Mouse (Mus musculus) spleen, embryonic (tissue): ENCODE measurements around the gene Gm10840.

Source experiments
- CTCF ChIA-PET: fragments of 350-600 bp; sonication (Branson Sonifier 250); formaldehyde crosslinking; loops from one replicate; lab custom pipeline; 2022; lab: Charles Lee

Gene Gm10840

GRCm38 (mm10) chr11:106159216-106159920, 1.3 kb upstream of the Gm10840 start:
- CTCF ChIA-PET: interaction anchor here (1.4 kb wide), 1 partner anchor 11 kb away, joined by 4 read pairs; no protein-coding TSS in a partner anchor

GRCm38 (mm10) chr11:106159921-106160840, 469 bp upstream of the Gm10840 start:
- CTCF ChIA-PET: interaction anchor here (0.5 to 0.7 kb wide), 2 partner anchors 13 to 47 kb away, joined by 3 read pairs; no protein-coding TSS in a partner anchor

- CTCF ChIA-PET: interaction anchor here (0.5 to 0.9 kb wide), 2 partner anchors 8 to 16 kb away, joined by 3 to 7 read pairs; no protein-coding TSS in a partner anchor
These were observed 1.6 kb downstream of the Gm10840 start for GRCm38 (mm10) chr11:106162237-106162636.

GRCm38 (mm10) chr11:106163546-106163945, 2.9 kb downstream of the Gm10840 start:
- CTCF ChIA-PET: interaction anchor here (0.9 kb wide), 1 partner anchor 32 kb away, joined by 3 read pairs; no protein-coding TSS in a partner anchor

GRCm38 (mm10) chr11:106164601-106165180, 4.0 kb downstream of the Gm10840 start:
- CTCF ChIA-PET: interaction anchor here (0.9 kb wide), 1 partner anchor 31 kb away, joined by 3 read pairs; no protein-coding TSS in a partner anchor

- CTCF ChIA-PET: interaction anchor here (0.6 kb wide), 1 partner anchor 27 kb away, joined by 6 read pairs; no protein-coding TSS in a partner anchor
These were observed 6.8 kb downstream of the Gm10840 start for GRCm38 (mm10) chr11:106167435-106167834.

GRCm38 (mm10) chr11:106170807-106171206, 10.2 kb downstream of the Gm10840 start:
- CTCF ChIA-PET: interaction anchor here (0.7 to 1.4 kb wide), 3 partner anchors 9 to 170 kb away, joined by 4 to 8 read pairs (median 7); no protein-coding TSS in a partner anchor

GRCm38 (mm10) chr11:106173228-106173627, 12.6 kb downstream of the Gm10840 start:
- CTCF ChIA-PET: interaction anchor here (0.6 kb wide), 1 partner anchor 12 kb away, joined by 3 read pairs; the partner anchor contains the start of genes Gm10840 and Limd2

- CTCF ChIA-PET: no interaction called here
These were observed 13.7 kb downstream of the Gm10840 start for GRCm38 (mm10) chr11:106174372-106174771.

- CTCF ChIA-PET: no interaction called here
These were observed 14.4 kb downstream of the Gm10840 start for GRCm38 (mm10) chr11:106175081-106175480.

GRCm38 (mm10) chr11:106176372-106176771, 15.7 kb downstream of the Gm10840 start:
- CTCF ChIA-PET: no interaction called here

- CTCF ChIA-PET: no interaction called here
These were observed 17.6 kb downstream of the Gm10840 start for GRCm38 (mm10) chr11:106178036-106178782.

GRCm38 (mm10) chr11:106179711-106180448, 19.2 kb downstream of the Gm10840 start:
- CTCF ChIA-PET: no interaction called here

GRCm38 (mm10) chr11:106180449-106180801, 19.8 kb downstream of the Gm10840 start:
- CTCF ChIA-PET: no interaction called here

- CTCF ChIA-PET: no interaction called here
These were observed 26.7 kb downstream of the Gm10840 start for GRCm38 (mm10) chr11:106187326-106187725.

- CTCF ChIA-PET: interaction anchor here (1.1 kb wide), 1 partner anchor 34 kb away, joined by 3 read pairs; no protein-coding TSS in a partner anchor
These were observed 31.1 kb downstream of the Gm10840 start for GRCm38 (mm10) chr11:106191716-106192115.

- CTCF ChIA-PET: interaction anchor here (0.6 to 1.1 kb wide), 2 partner anchors 34 to 641 kb away, joined by 3 to 12 read pairs; no protein-coding TSS in a partner anchor
These were observed 31.6 kb downstream of the Gm10840 start for GRCm38 (mm10) chr11:106192241-106192640.

GRCm38 (mm10) chr11:106192657-106193370, 32.2 kb downstream of the Gm10840 start:
- CTCF ChIA-PET: interaction anchor here (0.6 kb wide), 2 partner anchors 75 to 641 kb away, joined by 4 to 12 read pairs; no protein-coding TSS in a partner anchor
